Mouse (Mus musculus) liver, embryonic 12.5 days (tissue): ENCODE measurements around the gene Prdx3. TPM values are rescaled to one million over a fixed set of nuclear protein-coding genes. Genes with fewer than 3 reads are reported as not detected.
A peak's percentile ranks its signal among the peaks of the same experiment; 100 is the strongest.
"Not testable (repeated sequence)": the region's sequence is repeated elsewhere in the genome, so short reads cannot be mapped to it uniquely, and the experiment has no call there.

Source experiments
- ATAC-seq: fragments of 200-750 bp; cut with Nextera tagmentation; 2 replicates; pipeline ENCODE4 v1.8.0; 2017; ENCODE audit warnings: moderate number of reproducible peaks, mild to moderate bottlenecking, moderate library complexity
- H3K27ac ChIP-seq: fragments of 300-500 bp; sonication (generic); 2 replicates; pipeline ENCODE4 v1.5.1; 2016; ENCODE audit warnings: mild to moderate bottlenecking
- H3K27me3 ChIP-seq: fragments of 300-500 bp; sonication (generic); replicated peaks from 2 replicates; pipeline ENCODE4 v1.6.1; 2016; ENCODE audit warnings: mild to moderate bottlenecking, moderate library complexity
- H3K36me3 ChIP-seq: fragments of 300-500 bp; sonication (generic); 2 replicates; pipeline ENCODE4 v1.6.1; 2016; ENCODE audit warnings: mild to moderate bottlenecking, moderate library complexity
- H3K4me1 ChIP-seq: fragments of 300-500 bp; sonication (generic); 2 replicates; pipeline ENCODE4 v1.6.1; 2016
- H3K4me2 ChIP-seq: fragments of 300-500 bp; sonication (generic); 2 replicates; pipeline ENCODE4 v1.6.1; 2016; ENCODE audit warnings: mild to moderate bottlenecking, moderate library complexity
- H3K4me3 ChIP-seq: fragments of 300-500 bp; sonication (generic); 2 replicates; pipeline ENCODE4 v1.5.1; 2016; ENCODE audit warnings: mild to moderate bottlenecking, moderate library complexity
- H3K9ac ChIP-seq: fragments of 300-500 bp; sonication (generic); 2 replicates; pipeline ENCODE4 v1.6.1; 2016; ENCODE audit warnings: mild to moderate bottlenecking, moderate library complexity
- H3K9me3 ChIP-seq: fragments of 300-500 bp; sonication (generic); replicated peaks from 2 replicates; pipeline ENCODE4 v1.6.1; 2016; ENCODE audit warnings: mild to moderate bottlenecking, moderate library complexity
- WGBS: fragments of 180-500 bp; shearing (Covaris S2); methylation state at CpG from one replicate; pipeline ENCODE4 v1.1.7; 2016; ENCODE audit not compliant: insufficient replicate concordance; 5-methylcytosine and 5-hydroxymethylcytosine counted together
- polyA plus RNA-seq: library from polyadenylated mRNA; unstranded; fragments of >200 nt; fragmentation: Nextera tagmentation; extraction: Ambion mirVana; gene quantifications from 2 replicates; pipeline ENCODE4 v1.2.1, GENCODE M21; 2016

Gene Prdx3
- polyA plus RNA-seq, 1 experiment from 2014 or later, result 417 TPM

DNA sequence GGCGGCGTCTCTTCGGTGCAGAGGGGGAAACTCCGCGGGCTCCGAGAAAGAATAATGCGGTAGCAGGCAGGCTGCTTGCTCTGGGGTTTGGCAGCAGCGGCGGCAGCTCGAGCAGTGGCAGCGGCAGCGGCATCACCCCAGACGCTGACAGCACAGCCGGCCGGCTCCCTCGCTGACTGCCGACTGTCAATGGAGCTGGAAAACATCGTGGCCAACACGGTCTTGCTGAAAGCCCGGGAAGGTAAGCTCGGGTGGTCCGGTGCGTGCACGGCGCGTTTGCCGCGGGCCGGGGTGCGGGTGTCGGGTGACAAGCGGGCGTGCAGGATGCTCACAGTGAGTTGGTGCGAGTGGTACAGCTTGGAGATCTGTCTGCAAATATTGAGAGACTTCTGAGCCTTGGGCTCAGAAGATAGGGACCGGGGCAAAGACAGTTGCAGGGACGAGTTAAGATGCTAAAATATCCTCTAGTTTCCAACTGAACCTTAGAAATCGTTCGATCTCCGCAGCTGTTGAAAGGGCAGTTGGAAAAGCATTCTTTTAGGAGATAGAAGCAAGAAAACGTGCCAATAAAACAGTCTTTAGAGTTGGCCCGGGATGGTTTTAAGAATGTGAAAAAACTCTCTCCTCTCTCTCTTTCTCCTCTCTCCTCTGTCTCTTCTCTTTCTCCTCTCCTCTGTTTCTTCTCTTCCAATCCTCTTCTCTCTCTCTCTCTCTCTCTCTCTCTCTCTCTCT, 16.2 kb upstream of the Prdx3 start:
- H3K9ac ChIP-seq, result peak overlapping the region; percentile 96
- under 1% methylated on average over 41 of the region's 41 CpGs for WGBS
- H3K4me3 ChIP-seq, result peak overlapping the region; percentile 89
- peak; percentile 38 for ATAC-seq
- peak overlapping the region; percentile 97 for H3K27ac ChIP-seq
- H3K4me2 ChIP-seq, result peak overlapping the region; percentile 99
- no peaks in the 10 kb centered on the region for H3K9me3 ChIP-seq
- H3K27me3 ChIP-seq, result peaks cover 6% of the 10 kb centered on the region
- no peaks in the 10 kb centered on the region for H3K36me3 ChIP-seq
- peaks cover 43% of the 10 kb centered on the region for H3K4me1 ChIP-seq

DNA sequence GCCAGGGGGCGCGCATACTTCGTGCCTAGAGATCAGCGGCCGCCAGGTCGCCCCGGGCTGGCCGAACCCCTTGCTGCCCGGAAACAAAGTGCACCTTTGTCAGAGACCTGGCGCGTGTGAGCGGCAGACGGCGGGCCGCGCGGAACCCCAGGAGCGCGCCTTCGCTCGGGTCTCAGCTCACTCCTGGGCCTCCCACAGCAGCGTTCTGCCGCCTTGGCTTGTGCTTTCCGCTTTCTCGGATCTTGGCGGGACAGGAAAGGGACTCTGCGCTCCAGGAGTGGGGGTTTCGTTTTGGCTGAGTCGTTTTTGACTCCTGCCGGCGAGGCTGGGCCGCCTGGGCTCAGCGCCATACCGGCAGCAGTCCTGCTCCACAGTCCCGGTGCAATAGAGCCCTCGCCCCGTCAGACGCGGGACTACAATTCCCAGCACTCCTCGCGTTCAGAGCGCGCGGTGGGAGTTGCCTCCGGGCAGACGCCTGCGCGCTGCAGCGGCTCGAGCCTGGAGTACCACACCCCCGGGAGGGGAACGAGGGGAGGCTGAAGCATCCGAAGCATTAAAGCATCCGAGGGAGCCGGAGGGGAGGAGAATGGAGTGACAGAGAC, 15.5 kb upstream of the Prdx3 start, which contains the start of gene Grk5:
TSS of gene Grk5 (plus strand) at position 36 of the 602 bp plus-strand sequence.
- H3K9me3 ChIP-seq, result no peaks in the 10 kb centered on the region
- H3K27ac ChIP-seq, result peak within 1 kb of the TSS; percentile 97
- peaks cover 44% of the 10 kb centered on the region for H3K4me1 ChIP-seq
- peaks cover 6% of the 10 kb centered on the region for H3K27me3 ChIP-seq
- ATAC-seq, result peak; percentile 98
- under 1% methylated on average over 55 of the region's 55 CpGs for WGBS
- H3K9ac ChIP-seq, result peak within 1 kb of the TSS; percentile 96
- H3K36me3 ChIP-seq, result no peaks in the 10 kb centered on the region
- peak within 1 kb of the TSS; percentile 99 for H3K4me2 ChIP-seq
- peak within 1 kb of the TSS; percentile 89 for H3K4me3 ChIP-seq

DNA sequence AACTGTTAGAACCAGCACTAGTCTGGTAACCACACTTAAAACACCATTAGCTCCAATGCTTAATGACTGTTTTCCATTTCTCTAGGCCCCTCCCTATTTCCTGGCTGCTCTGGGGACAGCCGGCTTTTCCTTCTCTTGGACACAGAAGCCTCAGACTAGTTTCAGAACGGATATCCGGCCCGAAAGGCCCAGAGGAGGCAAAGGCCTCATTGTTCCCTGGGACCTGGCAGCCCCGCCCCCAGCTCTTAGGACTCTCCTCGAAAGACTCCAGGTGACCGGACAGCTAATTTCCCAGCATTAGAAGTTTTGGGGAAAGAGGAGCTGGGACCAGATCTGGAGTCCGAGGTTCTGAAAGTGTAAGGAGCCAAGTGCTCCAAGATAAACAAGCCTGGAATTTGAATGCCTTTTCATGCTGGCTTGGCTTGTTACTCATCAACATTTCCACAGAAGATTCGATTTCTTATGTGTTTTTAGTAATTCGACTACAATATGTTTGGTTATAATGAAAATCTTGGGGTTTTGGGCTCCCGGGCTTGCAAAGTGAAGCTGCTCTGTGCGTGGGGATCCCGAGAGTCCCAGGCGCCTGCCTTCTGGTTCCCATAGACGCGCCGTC, 14.9 kb upstream of the Prdx3 start:
- WGBS, result 3% methylated on average over 17 of the region's 17 CpGs
- H3K36me3 ChIP-seq, result no peaks in the 10 kb centered on the region
- H3K9ac ChIP-seq, result peak overlapping the region; percentile 96
- peak; percentile 21 for ATAC-seq
- peaks cover 6% of the 10 kb centered on the region for H3K27me3 ChIP-seq
- peaks cover 49% of the 10 kb centered on the region for H3K4me1 ChIP-seq
- H3K27ac ChIP-seq, result peak overlapping the region; percentile 97
- H3K9me3 ChIP-seq, result no peaks in the 10 kb centered on the region
- H3K4me3 ChIP-seq, result peak overlapping the region; percentile 89
- peak overlapping the region; percentile 99 for H3K4me2 ChIP-seq

- H3K36me3 ChIP-seq, result no peaks in the 10 kb centered on the region
- peak; percentile 14 for ATAC-seq
Measured at GRCm38 (mm10) chr19:60887637-60888036, 13.3 kb upstream of the Prdx3 start.

DNA sequence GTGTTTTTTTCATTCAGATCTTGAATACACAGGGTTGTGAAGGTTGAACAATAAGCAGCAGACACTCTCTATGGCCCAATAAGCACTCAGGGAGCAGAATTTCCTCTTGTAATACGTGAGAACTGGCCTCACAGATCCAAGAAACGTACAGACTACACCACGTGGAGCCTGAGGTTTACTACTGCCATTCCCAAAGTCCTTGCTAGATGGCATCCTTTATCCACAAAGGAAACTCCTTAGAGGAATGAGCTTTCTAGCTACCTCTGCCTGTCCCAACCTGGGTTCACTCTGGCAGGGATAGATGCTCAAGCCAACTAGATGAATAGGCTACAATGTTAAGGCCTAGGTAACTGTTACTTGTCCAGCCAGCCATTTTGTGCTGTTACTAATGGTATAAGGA, 8.8 kb upstream of the Prdx3 start:
- no peak overlapping the region for H3K4me3 ChIP-seq
- 35% methylated on average over 3 of the region's 3 CpGs for WGBS
- H3K27ac ChIP-seq, result no peak overlapping the region
- H3K27me3 ChIP-seq, result no peaks in the 10 kb centered on the region
- no peaks in the 10 kb centered on the region for H3K9me3 ChIP-seq
- no peak overlapping the region for H3K4me2 ChIP-seq
- no peaks in the 10 kb centered on the region for H3K36me3 ChIP-seq
- no peak for ATAC-seq
- peaks cover 22% of the 10 kb centered on the region for H3K4me1 ChIP-seq
- H3K9ac ChIP-seq, result no peak overlapping the region

More at GRCm38 (mm10) chr19:60887637-60888036, 13.3 kb upstream of the Prdx3 start:
- H3K4me2 ChIP-seq, result peak overlapping the region; percentile 99
- H3K4me1 ChIP-seq, result peaks cover 49% of the 10 kb centered on the region
- 31% methylated on average over 2 of the region's 2 CpGs for WGBS
- H3K4me3 ChIP-seq, result no peak overlapping the region
- H3K27me3 ChIP-seq, result peaks cover 6% of the 10 kb centered on the region
- H3K9ac ChIP-seq, result 0 out of 2 replicates have a peak overlapping the region, but pooled peaks have one; percentile 20
- H3K9me3 ChIP-seq, result no peaks in the 10 kb centered on the region
- peak overlapping the region; percentile 97 for H3K27ac ChIP-seq

GRCm38 (mm10) chr19:60873501-60873900, 855 bp downstream of the Prdx3 start:
- Histone ChIP-seq H3K27ac (peak overlapping the region; percentile 96), H3K4me3 (peak overlapping the region; percentile 92), H3K4me1 (peaks cover 49% of the 10 kb centered on the region), H3K9ac (peak overlapping the region; percentile 91), H3K9me3 (no peaks in the 10 kb centered on the region), H3K4me2 (peak overlapping the region; percentile 76), H3K36me3 (peaks cover 44% of the 10 kb centered on the region), H3K27me3 (no peaks in the 10 kb centered on the region)
- WGBS, result 4% methylated on average over 4 of the region's 4 CpGs
- peak; percentile 34; the same call in 1 of the 2 replicates for ATAC-seq

GRCm38 (mm10) chr19:60872272-60872671, 2.1 kb downstream of the Prdx3 start:
- Histone ChIP-seq H3K27ac (peak overlapping the region; percentile 96), H3K4me2 (peak overlapping the region; percentile 76), H3K9me3 (no peaks in the 10 kb centered on the region), H3K27me3 (no peaks in the 10 kb centered on the region), H3K9ac (peak overlapping the region; percentile 91), H3K4me3 (peak overlapping the region; percentile 92), H3K36me3 (peaks cover 55% of the 10 kb centered on the region), H3K4me1 (peaks cover 49% of the 10 kb centered on the region)
- peak; percentile 80 for ATAC-seq
- 8% methylated on average over 1 of the region's 1 CpGs for WGBS

GRCm38 (mm10) chr19:60871366-60871765, 3.0 kb downstream of the Prdx3 start:
- Histone ChIP-seq H3K27ac (peak overlapping the region; percentile 96), H3K27me3 (no peaks in the 10 kb centered on the region), H3K4me2 (peak overlapping the region; percentile 76), H3K9me3 (no peaks in the 10 kb centered on the region), H3K4me3 (peak overlapping the region; percentile 92), H3K9ac (peak overlapping the region; percentile 91), H3K36me3 (peaks cover 65% of the 10 kb centered on the region), H3K4me1 (peaks cover 49% of the 10 kb centered on the region)
- no peak for ATAC-seq
- 84% methylated on average over 5 of the region's 5 CpGs for WGBS

- peak overlapping the region; percentile 76 for H3K4me2 ChIP-seq
- peaks cover 49% of the 10 kb centered on the region for H3K4me1 ChIP-seq
- no peak overlapping the region; the same call in 1 of the 2 replicates for H3K9ac ChIP-seq
- H3K27ac ChIP-seq, result no peak overlapping the region
- peak overlapping the region; percentile 92; the same call in 1 of the 2 replicates for H3K4me3 ChIP-seq
- H3K27me3 ChIP-seq, result no peaks in the 10 kb centered on the region
- WGBS, result 70% methylated on average over 1 of the region's 1 CpGs
- no peak for ATAC-seq
- no peaks in the 10 kb centered on the region for H3K9me3 ChIP-seq
- peaks cover 71% of the 10 kb centered on the region for H3K36me3 ChIP-seq
Measured at GRCm38 (mm10) chr19:60870489-60870888, 3.9 kb downstream of the Prdx3 start.

- H3K4me3 ChIP-seq, H3K27me3 ChIP-seq, H3K27ac ChIP-seq, H3K9ac ChIP-seq, ATAC-seq, H3K9me3 ChIP-seq, H3K4me2 ChIP-seq: not testable (repeated sequence)
- H3K4me1 ChIP-seq, result peaks cover 40% of the 10 kb centered on the region
- peaks cover 82% of the 10 kb centered on the region for H3K36me3 ChIP-seq
- WGBS, result 91% methylated on average over 4 of the region's 4 CpGs
Measured at GRCm38 (mm10) chr19:60866169-60866568, 8.2 kb downstream of the Prdx3 start.

- Histone ChIP-seq H3K4me1 (peaks cover 30% of the 10 kb centered on the region), H3K4me3 (peak within 1 kb of the TSS; percentile 60), H3K27ac (peak within 1 kb of the TSS; percentile 80), H3K9me3 (no peaks in the 10 kb centered on the region), H3K9ac (peak within 1 kb of the TSS; percentile 71), H3K4me2 (peak within 1 kb of the TSS; percentile 82), H3K36me3 (peaks cover 33% of the 10 kb centered on the region), H3K27me3 (no peaks in the 10 kb centered on the region)
- peak; percentile 99 for ATAC-seq
- 5% methylated on average over 30 of the region's 30 CpGs for WGBS
Measured at GRCm38 (mm10) chr19:60860868-60861700, 13.3 kb downstream of the Prdx3 start, which contains the start of gene Sfxn4. Sfxn4 (minus strand) TSS chr19:60861479.
